In the genomic region with DNA sequence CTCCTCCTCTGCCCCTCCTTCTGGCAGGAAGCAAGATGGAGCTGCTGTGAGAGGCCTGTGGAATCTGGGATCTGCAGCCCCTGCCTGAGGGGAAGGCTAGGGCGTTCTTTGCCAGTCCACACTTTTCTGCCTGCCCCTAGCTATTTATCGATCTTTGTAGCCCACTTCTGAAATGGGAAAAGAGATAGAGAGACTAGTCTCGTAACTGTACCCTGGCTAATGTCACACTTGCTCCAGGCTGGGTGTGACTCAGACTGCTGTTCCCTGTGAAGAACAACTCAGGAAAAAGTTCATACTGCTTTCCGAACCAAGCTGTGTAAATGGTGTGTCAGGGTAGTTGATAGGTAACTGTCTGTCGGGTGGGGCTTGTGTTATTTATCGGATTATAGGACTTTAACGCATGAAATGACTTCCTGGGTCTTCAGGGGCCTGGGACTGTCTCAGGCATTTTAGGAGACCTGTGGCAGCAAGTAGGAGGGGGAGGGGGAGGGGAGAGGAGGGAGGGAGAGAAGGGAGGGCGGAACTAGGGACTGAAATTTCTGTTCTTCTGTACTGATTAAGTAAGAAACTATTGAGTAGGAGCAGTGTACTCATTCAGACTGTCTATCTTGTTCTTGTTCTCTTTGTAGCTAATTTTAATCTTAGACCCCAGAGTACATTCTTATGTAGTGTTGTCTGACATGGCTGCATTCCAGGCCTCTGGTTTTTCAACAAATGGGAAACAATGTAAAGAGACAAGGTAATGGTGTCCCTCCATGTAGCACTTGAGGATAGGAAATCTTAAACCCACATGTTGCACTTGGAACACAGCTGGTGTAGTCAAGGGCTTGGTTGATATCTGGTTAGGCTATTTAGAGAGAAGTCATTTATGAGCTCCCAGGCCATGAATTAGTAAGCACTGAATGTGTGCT, we compare ENCODE assay signal across 8 mouse cellular contexts. TPM values are rescaled to one million over a fixed set of nuclear protein-coding genes. Genes with fewer than 3 reads are reported as not detected.
DNase-seq lines count a peak whose midpoint lies in the region; ATAC-seq and TF ChIP-seq lines count a peak whose summit lies in the region.

No protein-coding gene starts in this region.

- peak overlapping the region; percentile 87 for H3K9ac ChIP-seq in embryonic facial prominence, embryonic 15.5 days
- peak overlapping the region; percentile 68 for H3K9ac ChIP-seq in hindbrain, embryonic 15.5 days
- H3K9ac ChIP-seq in liver, embryonic 15.5 days: peak overlapping the region; percentile 89

- H3K4me3 ChIP-seq in left cerebral cortex, adult 2 months: peak overlapping the region; percentile 97
- peak overlapping the region; percentile 82 for H3K4me3 ChIP-seq in embryonic facial prominence, embryonic 15.5 days (replicated peaks)
- H3K4me3 ChIP-seq in hindbrain, embryonic 15.5 days: peak overlapping the region; percentile 69
- H3K4me3 ChIP-seq in liver, embryonic 15.5 days (replicated peaks): peak overlapping the region; percentile 85

- no peak for ATAC-seq in embryonic facial prominence, embryonic 15.5 days (ENCODE audit: insufficient number of reproducible peaks, low FRiP score, low TSS enrichment, low read depth)
- no peak for ATAC-seq in hindbrain, embryonic 15.5 days (ENCODE audit: low FRiP score, low read depth)
- ATAC-seq in liver, embryonic 15.5 days (ENCODE audit: insufficient read depth): no peak

- no peaks in the 10 kb centered on the region for H3K36me3 ChIP-seq in embryonic facial prominence, embryonic 15.5 days
- no peaks in the 10 kb centered on the region for H3K36me3 ChIP-seq in hindbrain, embryonic 15.5 days
- no peaks in the 10 kb centered on the region for H3K36me3 ChIP-seq in liver, embryonic 15.5 days (replicated peaks)

- no peak for TF ChIP-seq CTCF in left cerebral cortex, adult 2 months (IDR thresholded peaks at IDR 0.05)

- H3K27me3 ChIP-seq in embryonic facial prominence, embryonic 15.5 days: no peaks in the 10 kb centered on the region
- H3K27me3 ChIP-seq in hindbrain, embryonic 15.5 days: no peaks in the 10 kb centered on the region
- H3K27me3 ChIP-seq in liver, embryonic 15.5 days: no peaks in the 10 kb centered on the region

- H3K4me1 ChIP-seq in embryonic facial prominence, embryonic 15.5 days: peaks cover 19% of the 10 kb centered on the region
- peaks cover 11% of the 10 kb centered on the region for H3K4me1 ChIP-seq in hindbrain, embryonic 15.5 days (replicated peaks)
- H3K4me1 ChIP-seq in liver, embryonic 15.5 days (replicated peaks): peaks cover 56% of the 10 kb centered on the region

- no peak for DNase-seq in left cerebral cortex, adult 2 months (ENCODE audit: extremely low spot score in 1 of 2, low spot score in 2 of 2)
- no peak for DNase-seq in left cerebral cortex, adult 8-10 months (ENCODE audit: low spot score in 2 of 2)
- peak; percentile 16 for DNase-seq in retina, embryonic 14.5 days (ENCODE audit: low spot score)
- no peak for DNase-seq in T-cell, adult 2 months (ENCODE audit: low spot score)
- DNase-seq in gastrocnemius, postnatal 14 days: no peak

- H3K4me2 ChIP-seq in embryonic facial prominence, embryonic 15.5 days (replicated peaks): peak overlapping the region; percentile 84
- H3K4me2 ChIP-seq in hindbrain, embryonic 15.5 days: peak overlapping the region; percentile 69
- peak overlapping the region; percentile 89 for H3K4me2 ChIP-seq in liver, embryonic 15.5 days

- WGBS in embryonic facial prominence, embryonic 15.5 days: 21% methylated on average over 8 of the region's 8 CpGs
- WGBS in hindbrain, embryonic 15.5 days: 33% methylated on average over 8 of the region's 8 CpGs
- 4% methylated on average over 8 of the region's 8 CpGs for WGBS in liver, embryonic 15.5 days (ENCODE audit: insufficient replicate concordance)

- no peaks in the 10 kb centered on the region for H3K9me3 ChIP-seq in embryonic facial prominence, embryonic 15.5 days (replicated peaks)
- no peaks in the 10 kb centered on the region for H3K9me3 ChIP-seq in hindbrain, embryonic 15.5 days
- no peaks in the 10 kb centered on the region for H3K9me3 ChIP-seq in liver, embryonic 15.5 days (replicated peaks)

- intact Hi-C loops in left cerebral cortex, adult 2 months (cut with DNase I): loop anchor here (2.0 kb wide), 1 partner anchor 62 kb away; no protein-coding TSS in a partner anchor
- intact Hi-C loops in gastrocnemius, postnatal 14 days (cut with DNase I; ENCODE audit: low total_unique reads): loop anchor here (5.0 kb wide), 1 partner anchor 42 kb away; no protein-coding TSS in a partner anchor

- H3K27ac ChIP-seq in left cerebral cortex, adult 2 months: no peak overlapping the region; the same call in 1 of the 2 replicates
- H3K27ac ChIP-seq in embryonic facial prominence, embryonic 15.5 days (replicated peaks): peak overlapping the region; percentile 87; the same call in 1 of the 2 replicates
- no peak overlapping the region for H3K27ac ChIP-seq in hindbrain, embryonic 15.5 days (replicated peaks)
- H3K27ac ChIP-seq in liver, embryonic 15.5 days (replicated peaks): peak overlapping the region; percentile 88

RNA-seq across cellular contexts. Expression of a gene that starts 1.5 kb away (rescaled TPM):
- 10 to 100 TPM; 23.7 to 25.0 TPM for total RNA-seq in left cerebral cortex, adult 2 months (2021)
- 10 to 100 TPM; 21.1 to 23.8 (median 22.5) TPM for total RNA-seq in left cerebral cortex, adult 8-10 months (2022)
- polyA plus RNA-seq in embryonic facial prominence, embryonic 15.5 days (2015; fragmentation: Nextera tagmentation; extraction: Ambion mirVana): 49.6 and 51.7 TPM in 2 replicates
- 15.5 and 16.2 TPM in 2 replicates for polyA plus RNA-seq in hindbrain, embryonic 15.5 days (2015; fragmentation: Nextera tagmentation; extraction: Ambion mirVana)
- polyA plus RNA-seq in liver, embryonic 15.5 days (2015; fragmentation: Nextera tagmentation; extraction: Ambion mirVana): 17.0 and 18.0 TPM in 2 replicates
- total RNA-seq in gastrocnemius, postnatal 14 days (2021): 100 to 1,000 TPM in 1 of 2 experiments, 10 to 100 TPM in 1; 95.8 to 119 TPM

Comparison
In these comparisons a context has a peak if more than half of its experiments do, and no peak if none do; other contexts are left out.
1. H3K27ac ChIP-seq: peak in embryonic facial prominence, embryonic 15.5 days (single experiment) and liver, embryonic 15.5 days (single experiment); none in left cerebral cortex, adult 2 months (single experiment) and hindbrain, embryonic 15.5 days (single experiment).
2. Peak in every context shown above with its lines, with median percentiles within 50 percentile points of each other: H3K4me3 ChIP-seq, H3K4me2 ChIP-seq and H3K9ac ChIP-seq.